Mouse (Mus musculus) adrenal gland, adult 8-10 months (tissue): ENCODE results near the gene Cfap57. TPM values are rescaled to one million over a fixed set of nuclear protein-coding genes. Genes with fewer than 3 reads are reported as not detected.

Experiments used
- DNase-seq: peaks from one replicate; pipeline ENCODE4 v3.0.0; 2022
- total RNA-seq, 4 experiments: library from RNA; stranded (reverse); gene quantifications; 2 replicates each; pipeline ENCODE4 v1.2.4; 2022

Cfap57 gene
- total RNA-seq, 4 experiments from 2014 or later = 0.06 to 0.22 TPM; not detected in 2

DNA sequence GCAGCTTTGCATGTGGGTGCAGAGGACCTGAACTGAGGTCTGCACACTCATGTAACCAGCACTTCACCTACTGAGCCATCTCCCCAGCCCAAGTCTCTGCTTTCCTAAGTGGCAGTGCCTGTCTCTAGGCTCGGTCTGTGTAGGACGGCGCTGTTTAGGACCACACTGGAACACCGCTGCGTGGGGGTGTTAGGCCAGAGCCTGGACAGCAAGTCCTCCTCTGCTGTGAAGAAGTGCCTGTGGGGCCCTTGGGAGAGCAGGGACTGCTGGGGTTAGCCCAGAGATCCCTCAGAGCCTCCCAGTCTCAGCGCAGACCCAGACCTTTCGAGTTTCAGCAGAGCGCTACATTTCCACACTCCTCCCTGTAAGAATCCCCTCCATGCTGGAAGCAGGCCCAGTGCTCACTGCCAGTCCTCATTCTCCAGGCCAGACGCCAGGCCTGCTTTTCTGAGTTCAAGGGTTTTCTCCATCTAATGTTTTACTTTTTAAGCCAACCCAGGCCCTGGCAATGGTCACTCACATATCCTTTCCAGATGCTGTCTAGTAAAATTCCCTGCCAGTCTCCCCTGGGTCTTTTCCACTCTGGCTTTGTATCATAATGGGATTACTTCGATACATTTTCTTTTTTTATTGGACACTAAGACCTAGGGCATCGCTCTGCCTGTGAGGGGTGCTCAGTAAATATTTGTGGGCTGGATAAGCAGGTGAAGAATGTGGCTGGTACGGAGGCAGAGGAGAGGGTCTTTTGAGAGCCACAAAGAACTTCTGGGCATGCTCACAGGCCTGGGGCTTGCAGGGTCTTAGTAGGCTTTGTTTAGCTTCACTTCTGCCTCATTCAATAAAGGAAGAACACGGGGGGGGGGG, 56.3 kb downstream of the Cfap57 start:
- DNase-seq = no peak

DNA sequence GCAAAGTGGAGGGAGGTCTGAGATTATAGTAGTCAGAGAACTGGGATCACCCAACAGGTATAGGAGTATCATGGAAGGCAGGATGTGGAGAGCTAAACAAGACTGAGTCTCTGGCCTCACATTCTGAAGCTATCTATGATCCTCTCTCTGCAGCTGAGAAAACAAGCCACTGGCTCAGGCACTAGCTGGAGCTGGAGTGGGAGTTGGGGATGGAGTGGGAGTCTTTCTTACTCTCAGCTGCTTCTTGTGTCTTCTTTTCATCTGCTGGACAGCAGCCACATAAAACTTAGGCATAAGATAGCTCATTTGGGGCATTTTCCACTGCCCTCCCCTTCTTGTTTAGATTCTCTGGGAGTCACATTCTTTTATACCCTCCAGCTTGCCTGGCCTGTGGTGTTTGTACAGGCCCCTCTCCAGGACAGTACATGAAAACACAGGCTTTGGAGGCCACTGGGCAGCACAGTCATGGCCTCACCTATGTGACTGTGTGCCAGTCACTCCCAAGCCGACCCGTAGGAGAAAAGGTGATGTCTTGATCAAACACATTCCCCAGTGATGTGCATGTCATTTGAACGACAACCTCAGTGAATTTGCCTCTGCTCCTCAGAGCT, 67.4 kb downstream of the Cfap57 start:
- DNase-seq = no peak

DNA sequence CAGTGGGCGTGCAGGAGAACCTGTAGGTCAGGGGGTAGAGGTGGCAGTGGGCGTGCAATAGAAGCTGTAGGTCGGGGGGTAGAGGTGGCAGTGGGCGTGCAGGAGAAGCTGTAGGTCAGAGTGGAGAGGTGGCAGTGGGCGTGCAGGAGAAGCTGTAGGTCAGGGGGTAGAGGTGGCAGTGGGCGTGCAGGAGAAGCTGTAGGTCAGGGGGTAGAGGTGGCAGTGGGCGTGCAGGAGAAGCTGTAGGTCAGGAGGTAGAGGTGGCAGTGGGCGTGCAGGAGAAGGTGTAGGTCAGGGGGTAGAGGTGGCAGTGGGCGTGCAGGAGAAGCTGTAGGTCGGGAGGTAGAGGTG, 72.5 kb downstream of the Cfap57 start:
- DNase-seq = peak; percentile 5

- peak; percentile 51 for DNase-seq
These were observed 73.0 kb downstream of the Cfap57 start for GRCm38 (mm10) chr4:118547424-118548129.

DNA sequence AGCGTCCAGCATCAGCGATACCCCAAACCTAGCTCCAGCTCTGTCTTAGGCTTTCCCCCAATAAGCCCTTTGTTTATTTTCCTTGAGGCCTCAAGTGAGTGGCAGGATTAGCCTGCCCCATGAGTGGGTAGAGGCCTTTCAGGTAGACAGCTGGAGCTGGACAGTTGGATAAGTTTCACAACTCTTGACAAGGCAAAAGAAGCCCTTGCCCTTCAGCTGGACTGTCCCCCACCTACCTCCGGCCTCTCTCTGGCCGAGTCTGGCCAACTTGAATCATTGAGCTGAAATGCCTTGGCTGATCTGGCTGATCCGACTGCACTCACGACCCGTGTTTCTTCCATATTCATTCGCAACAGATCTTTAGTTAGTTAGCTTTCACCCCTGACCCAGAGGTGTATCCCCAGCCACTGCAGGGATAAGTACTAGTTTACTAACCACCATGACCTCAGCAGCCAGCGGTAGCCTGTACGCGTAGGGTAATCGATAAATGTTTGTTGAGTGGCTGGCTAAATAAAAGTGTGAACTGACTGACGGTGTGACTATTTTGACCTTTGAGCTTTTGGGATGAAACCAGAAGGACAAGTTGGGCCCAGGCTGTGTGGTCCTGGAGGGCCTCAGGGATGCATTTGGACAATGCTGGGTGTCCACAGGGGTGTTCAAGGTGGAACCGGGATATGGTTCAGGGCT, 76.0 kb downstream of the Cfap57 start:
- DNase-seq = no peak

DNA sequence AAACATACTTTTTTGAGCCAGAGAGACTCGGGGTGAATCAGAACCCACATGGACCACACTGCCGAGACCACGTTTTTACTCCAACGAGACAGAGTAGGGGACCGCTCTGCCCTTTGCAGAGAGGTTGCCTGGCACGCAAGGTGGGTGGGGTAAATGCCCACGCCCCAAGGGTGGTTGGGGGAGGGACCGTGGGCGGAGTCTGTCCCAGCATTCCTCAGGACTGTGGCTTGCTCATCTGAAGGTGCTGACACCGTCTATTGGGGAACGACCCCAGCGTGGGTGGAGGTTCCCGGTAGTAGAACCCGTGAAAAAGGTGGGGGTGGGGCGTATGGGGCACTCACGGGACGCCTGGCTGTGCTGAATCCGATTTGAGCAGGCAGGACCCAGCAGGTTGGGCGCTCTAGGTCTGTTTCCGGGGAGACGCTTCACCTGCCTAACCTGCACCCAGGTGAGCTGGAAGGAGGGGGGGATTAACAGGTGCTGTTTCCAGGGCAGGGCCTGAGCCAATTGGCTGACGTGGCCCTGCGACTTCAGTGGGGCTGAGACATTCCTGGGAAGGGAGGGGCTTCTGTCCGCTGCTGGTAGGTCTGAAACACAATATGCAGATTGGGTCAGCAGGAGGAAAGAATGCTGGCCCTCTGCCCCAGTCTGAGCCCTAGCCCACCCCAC, 76.9 kb downstream of the Cfap57 start, which contains the start of gene Tmem125:
Gene Tmem125, minus strand, starts transcription at position 453 of the 669 bp plus-strand sequence.
- peak; percentile 44 for DNase-seq

DNA sequence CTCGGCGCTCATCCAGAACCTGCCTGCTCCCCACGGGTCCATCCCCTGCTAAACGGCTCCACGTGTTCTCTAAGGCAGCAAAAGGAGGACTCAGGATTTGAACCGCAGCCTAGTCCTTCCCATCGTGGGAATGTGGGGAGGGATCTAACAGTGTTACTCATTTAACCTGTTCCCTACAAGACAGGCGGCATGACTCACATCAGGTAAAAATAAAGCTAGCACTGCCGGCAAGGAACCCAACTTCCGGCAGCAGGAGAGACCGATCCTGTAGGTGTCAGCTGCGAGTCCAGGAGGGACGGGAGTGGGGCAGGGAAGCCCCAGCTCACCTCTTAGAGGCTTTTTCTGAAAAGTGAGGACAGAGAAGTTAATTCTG, 77.4 kb downstream of the Cfap57 start:
- DNase-seq = no peak

GRCm38 (mm10) chr4:118542510-118543157, 77.9 kb downstream of the Cfap57 start:
- DNase-seq = no peak

DNA sequence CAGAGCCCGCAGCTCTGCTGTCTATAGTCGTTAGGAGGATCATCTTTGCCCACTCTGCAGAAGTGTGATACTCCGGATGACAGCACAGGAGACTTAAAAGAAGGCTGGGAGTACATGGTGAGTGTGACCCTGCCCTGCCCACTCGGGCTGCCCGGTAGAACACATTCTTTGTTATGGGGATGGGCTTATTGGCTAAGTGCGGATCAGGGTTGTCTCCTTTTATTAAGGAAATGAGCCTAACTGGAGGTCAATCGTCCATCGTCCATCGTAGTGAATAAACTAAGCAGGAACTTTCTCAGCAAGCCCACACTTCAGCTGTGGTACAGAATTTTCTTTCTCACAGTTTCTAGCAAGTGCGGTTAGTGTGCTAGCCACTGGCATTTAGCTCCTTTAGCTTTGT, 80.7 kb downstream of the Cfap57 start:
- no peak for DNase-seq

- DNase-seq = no peak
These were observed 82.8 kb downstream of the Cfap57 start for GRCm38 (mm10) chr4:118537801-118538200.

GRCm38 (mm10) chr4:118535610-118536009, 85.0 kb downstream of the Cfap57 start:
- DNase-seq = no peak

GRCm38 (mm10) chr4:118533605-118534004, 87.0 kb downstream of the Cfap57 start:
- DNase-seq = no peak

DNA sequence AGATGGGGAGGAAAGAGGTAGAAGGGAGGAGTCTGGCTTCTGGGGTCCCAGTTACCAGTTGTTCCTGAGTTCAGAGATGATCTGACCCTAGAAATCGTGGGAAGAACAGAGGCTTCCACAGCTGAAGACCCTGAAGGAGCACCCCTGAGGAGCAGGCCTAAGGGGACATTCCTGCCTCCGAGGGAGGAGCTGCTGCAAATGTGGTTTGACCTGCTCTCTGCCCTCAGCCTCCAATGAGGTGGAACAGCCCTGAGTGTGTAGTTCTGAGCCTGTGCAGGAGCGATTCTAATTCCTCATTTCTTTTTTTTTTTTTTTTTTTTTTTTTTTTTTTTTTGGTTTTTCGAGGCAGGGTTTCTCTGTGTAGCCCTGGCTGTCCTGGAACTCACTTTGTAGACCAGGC, 87.4 kb downstream of the Cfap57 start:
- no peak for DNase-seq

DNA sequence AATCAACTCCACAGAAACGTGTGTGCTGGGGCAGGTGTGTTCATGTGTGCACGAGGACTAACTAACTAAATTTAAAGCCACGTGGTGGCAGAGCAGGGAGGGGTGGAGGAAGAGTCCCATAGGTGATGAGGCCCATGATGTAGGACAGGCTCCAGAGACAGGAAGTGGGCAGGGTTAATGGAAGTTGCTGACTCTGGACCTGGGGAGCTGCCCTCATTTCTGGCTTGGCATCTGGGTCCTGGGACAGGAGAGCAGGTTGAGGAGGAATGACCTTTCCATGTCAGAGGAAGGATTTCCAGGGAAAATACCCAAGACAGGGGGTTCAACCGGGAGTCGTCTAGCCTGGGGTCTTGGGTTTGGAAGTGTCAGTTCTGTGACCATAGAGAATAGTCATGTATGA, 87.9 kb downstream of the Cfap57 start:
- DNase-seq = no peak

- no peak for DNase-seq
These were observed 92.9 kb downstream of the Cfap57 start for GRCm38 (mm10) chr4:118527720-118528119.

DNA sequence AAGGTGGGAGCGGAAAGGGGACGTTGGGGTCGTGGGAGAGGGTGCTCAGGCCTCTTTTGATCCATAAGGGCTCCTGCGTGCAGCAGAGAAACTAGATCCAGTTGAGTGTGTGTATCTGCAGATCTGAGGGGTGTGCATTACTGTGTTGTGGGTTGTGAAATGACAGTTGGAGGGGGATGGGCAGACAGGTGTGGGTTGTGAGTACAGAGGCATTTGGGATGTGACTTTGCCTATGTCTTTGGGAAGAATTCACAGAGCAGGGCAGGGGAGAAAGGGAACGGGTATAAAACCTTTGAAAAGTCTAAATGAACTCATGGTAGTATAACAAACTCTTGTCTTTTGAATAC, 93.3 kb downstream of the Cfap57 start:
- DNase-seq = no peak

- DNase-seq = no peak
These were observed 93.9 kb downstream of the Cfap57 start, which contains the start of gene 2610528J11Rik for GRCm38 (mm10) chr4:118526408-118527334. 2610528J11Rik (plus strand) TSS chr4:118526999.

DNA sequence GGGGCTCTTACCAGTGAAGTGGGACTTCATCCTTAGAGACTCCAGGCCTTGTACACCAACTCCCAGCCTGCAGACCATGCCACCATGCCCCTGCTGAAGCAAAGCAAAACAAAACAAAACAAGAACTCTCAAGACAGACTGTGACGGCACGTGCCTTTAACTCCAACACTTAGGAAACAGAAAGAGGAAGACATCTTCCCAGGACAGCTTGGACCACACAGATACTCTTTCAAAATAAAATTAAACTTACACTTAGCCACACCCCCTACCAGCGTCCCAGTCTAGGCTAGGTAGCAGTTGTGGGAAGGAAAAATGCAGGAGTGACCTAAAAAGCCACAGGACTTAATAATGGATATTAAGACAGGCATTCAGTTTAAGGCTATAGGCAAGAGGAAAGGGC, 94.8 kb downstream of the Cfap57 start:
- DNase-seq = no peak

DNA sequence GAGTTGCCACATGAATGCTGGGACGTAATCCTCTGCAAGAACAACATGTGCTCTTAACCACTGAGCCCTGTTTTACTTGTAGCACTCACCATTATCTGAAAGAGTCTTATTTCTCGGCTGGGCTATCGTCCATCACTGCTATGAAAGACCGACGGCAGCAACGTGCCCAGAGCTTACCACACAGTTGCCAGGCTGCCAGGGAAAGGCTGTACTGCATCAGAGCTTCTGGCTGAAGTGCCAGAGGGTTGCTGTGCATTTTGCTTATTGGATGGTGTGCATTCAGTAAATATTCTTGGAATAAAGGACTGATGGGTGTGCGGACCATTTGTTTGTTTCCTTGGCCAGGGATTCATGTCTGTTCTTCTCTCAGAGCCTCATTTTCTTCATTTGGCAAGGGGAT, 96.6 kb downstream of the Cfap57 start:
- DNase-seq = no peak

- DNase-seq = no peak
These were observed 98.3 kb downstream of the Cfap57 start for GRCm38 (mm10) chr4:118522248-118522647.

- no peak for DNase-seq
These were observed 102.4 kb downstream of the Cfap57 start for GRCm38 (mm10) chr4:118518208-118518607.
